8 mouse cellular contexts compared by ENCODE assay signal in genomic region chr17:80221890-80222628, GRCm38 (mm10). TPM values are rescaled to one million over a fixed set of nuclear protein-coding genes. Genes with fewer than 3 reads are reported as not detected.
A peak's percentile ranks its signal among the peaks of the same experiment; 100 is the strongest.
DNase-seq lines count a peak whose midpoint lies in the region; ATAC-seq lines count a peak whose summit lies in the region.

No protein-coding gene starts in this region.

- DNase-seq in kidney, adult 9 months = peak; percentile 33
- DNase-seq in kidney, adult 11 months = no peak
- no peak for DNase-seq in adipocyte (ENCODE audit: low spot score)
- DNase-seq in left cerebral cortex, adult 18-20 months (ENCODE audit: low spot score in 2 of 2) = no peak

- peak; percentile 48 for ATAC-seq in CD4-positive, CD25-positive, alpha-beta regulatory T cell, adult 4 months
- peak; percentile 44 for ATAC-seq in activated CD4-positive, CD25-positive, alpha-beta regulatory T cell, adult 4 months
- ATAC-seq in monocyte, adult 5-6 weeks (replicated peaks; ENCODE audit: insufficient number of reproducible peaks, low FRiP score, low TSS enrichment, poor library complexity, severe bottlenecking) = peak; percentile 61; the same call in 1 of the 2 replicates
- ATAC-seq in erythroid progenitor cell, adult 5-6 weeks (replicated peaks; ENCODE audit: low FRiP score, poor library complexity, severe bottlenecking) = no peak

RNA-seq across cellular contexts. Expression of gene Gemin6, which starts 2.2 kb away (rescaled TPM):
- polyA plus RNA-seq in CD4-positive, CD25-positive, alpha-beta regulatory T cell, adult 4 months (2017; shearing (Covaris generic)) = 10 to 100 TPM in 1 of 2 experiments, 1 to 10 TPM in 1; 9.6 to 10.2 TPM
- 10 to 100 TPM; 14.7 to 14.9 TPM for polyA plus RNA-seq in activated CD4-positive, CD25-positive, alpha-beta regulatory T cell, adult 4 months (2017; shearing (Covaris generic))
- total RNA-seq in monocyte, adult 5-6 weeks (2017) = 2.4 to 12.1 TPM (median 7.7 TPM) in 3 replicates
- 5.9 and 14.1 TPM in 2 replicates for total RNA-seq in erythroid progenitor cell, adult 5-6 weeks (2015; ENCODE audit: low replicate concordance)
- 11.8 and 14.0 TPM in 2 replicates for total RNA-seq in erythroid progenitor cell, adult 5-6 weeks (2017; ENCODE audit: low replicate concordance)
- total RNA-seq in left cerebral cortex, adult 18-20 months (2021) = 1 to 10 TPM; 3.9 to 5.9 TPM

RNA-seq across cellular contexts. Expression of gene Ttc39d, which starts 14.8 kb away (rescaled TPM):
- not detected for polyA plus RNA-seq in CD4-positive, CD25-positive, alpha-beta regulatory T cell, adult 4 months (2017; shearing (Covaris generic))
- not detected for polyA plus RNA-seq in activated CD4-positive, CD25-positive, alpha-beta regulatory T cell, adult 4 months (2017; shearing (Covaris generic))
- total RNA-seq in monocyte, adult 5-6 weeks (2017) = 0.11 TPM in 1 of 3 replicates, not detected in the others
- not detected in 2 replicates for total RNA-seq in erythroid progenitor cell, adult 5-6 weeks (2015; ENCODE audit: low replicate concordance)
- total RNA-seq in erythroid progenitor cell, adult 5-6 weeks (2017; ENCODE audit: low replicate concordance) = not detected in 2 replicates
- total RNA-seq in left cerebral cortex, adult 18-20 months (2021) = under 1 TPM in 1 of 2 experiments, not detected in 1; 0.14 TPM

RNA-seq across cellular contexts. Expression of gene Srsf7, which starts 15.0 kb away (rescaled TPM):
- 100 to 1,000 TPM; 498 to 562 TPM for polyA plus RNA-seq in CD4-positive, CD25-positive, alpha-beta regulatory T cell, adult 4 months (2017; shearing (Covaris generic))
- polyA plus RNA-seq in activated CD4-positive, CD25-positive, alpha-beta regulatory T cell, adult 4 months (2017; shearing (Covaris generic)) = 100 to 1,000 TPM; 467 to 529 TPM
- total RNA-seq in monocyte, adult 5-6 weeks (2017) = 262 to 315 TPM (median 271 TPM) in 3 replicates
- total RNA-seq in erythroid progenitor cell, adult 5-6 weeks (2015; ENCODE audit: low replicate concordance) = 167 and 184 TPM in 2 replicates
- total RNA-seq in erythroid progenitor cell, adult 5-6 weeks (2017; ENCODE audit: low replicate concordance) = 125 and 132 TPM in 2 replicates
- total RNA-seq in left cerebral cortex, adult 18-20 months (2021) = 100 to 1,000 TPM; 120 to 125 TPM
